Mouse (Mus musculus) embryonic facial prominence, embryonic 11.5 days (tissue): ENCODE data around the gene Rab14. TPM values are rescaled to one million over a fixed set of nuclear protein-coding genes. Genes with fewer than 3 reads are reported as not detected.

Experiments used
- ATAC-seq: fragments of 200-750 bp; cut with Nextera tagmentation; replicated peaks from 2 replicates; pipeline ENCODE4 v1.8.0; 2017; ENCODE audit warnings: low read depth; ENCODE audit not compliant: insufficient number of reproducible peaks, low FRiP score, low TSS enrichment
- DNase-seq: peaks from one replicate; pipeline ENCODE4 v3.0.0-alpha.2; 2015; ENCODE audit warnings: low spot score
- H3K27ac ChIP-seq: fragments of 300-500 bp; sonication (generic); replicated peaks from 2 replicates; pipeline ENCODE4 v1.5.1; 2014; ENCODE audit warnings: mild to moderate bottlenecking, low read depth, low read length, control low read depth
- H3K27me3 ChIP-seq: fragments of 300-500 bp; sonication (generic); 2 replicates; pipeline ENCODE4 v1.6.1; 2014; ENCODE audit warnings: mild to moderate bottlenecking, low read length, moderate library complexity, mixed read lengths; ENCODE audit not compliant: control insufficient read depth, insufficient read depth
- H3K36me3 ChIP-seq: fragments of 300-500 bp; sonication (generic); replicated peaks from 2 replicates; pipeline ENCODE4 v1.6.1; 2014; ENCODE audit warnings: low read depth, mild to moderate bottlenecking, low read length, moderate library complexity, mixed read lengths; ENCODE audit not compliant: control insufficient read depth, insufficient read depth
- H3K4me1 ChIP-seq: fragments of 300-500 bp; sonication (generic); 2 replicates; pipeline ENCODE4 v1.6.1; 2014; ENCODE audit warnings: low read length, mixed read lengths; ENCODE audit not compliant: control insufficient read depth, insufficient read depth
- H3K4me2 ChIP-seq: fragments of 300-500 bp; sonication (generic); 2 replicates; pipeline ENCODE4 v1.6.1; 2014; ENCODE audit warnings: low read depth, mild to moderate bottlenecking, control low read depth, low read length, moderate library complexity
- H3K4me3 ChIP-seq: fragments of 300-500 bp; sonication (generic); 2 replicates; pipeline ENCODE4 v1.5.1; 2014; ENCODE audit warnings: low read depth, low read length, control low read depth
- H3K9ac ChIP-seq: fragments of 300-500 bp; sonication (generic); replicated peaks from 2 replicates; pipeline ENCODE4 v1.6.1; 2014; ENCODE audit warnings: mild to moderate bottlenecking, control low read depth, low read length
- H3K9me3 ChIP-seq: fragments of 300-500 bp; sonication (generic); replicated peaks from 2 replicates; pipeline ENCODE4 v1.6.1; 2016; ENCODE audit warnings: mild to moderate bottlenecking, low read length, inconsistent platforms, mixed read lengths; ENCODE audit not compliant: control insufficient read depth
- WGBS: fragments of 180-500 bp; shearing (Covaris S2); extraction: QIAGEN DNeasy Blood & Tissue Kit; methylation state at CpG from one replicate; pipeline ENCODE4 v1.1.7; 2014; 5-methylcytosine and 5-hydroxymethylcytosine counted together
- polyA plus RNA-seq: library from polyadenylated mRNA; unstranded; fragments of >200 nt; fragmentation: Nextera tagmentation; extraction: Ambion mirVana; gene quantifications from 2 replicates; pipeline ENCODE4 v1.2.1, GENCODE M21; 2014

The Rab14 gene
- polyA plus RNA-seq, 1 experiment from 2014 or later, result 246 TPM

DNA sequence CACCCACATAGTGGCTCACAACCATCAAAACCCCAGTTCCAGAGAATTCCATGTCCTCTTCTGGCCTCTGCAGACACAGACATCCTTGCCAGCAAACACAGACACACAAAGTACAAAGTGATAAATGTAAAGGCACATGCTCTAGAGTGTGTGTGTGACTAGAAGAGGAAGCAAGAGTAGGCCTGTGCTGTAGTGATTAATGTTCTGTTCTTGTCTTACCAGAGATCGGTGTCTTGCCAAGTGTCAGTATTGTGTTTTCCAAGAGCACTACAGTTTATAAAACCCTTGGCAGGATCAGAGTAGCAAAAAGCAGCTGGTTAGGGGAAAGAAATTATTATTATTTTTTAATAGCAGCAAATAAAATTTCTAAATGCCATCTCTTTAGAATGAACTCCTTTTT is 62.3 kb downstream of the Rab14 start:
- H3K27ac ChIP-seq, result no peak overlapping the region
- no peaks in the 10 kb centered on the region for H3K27me3 ChIP-seq
- ATAC-seq (no peak), DNase-seq (no peak)
- H3K9ac ChIP-seq, result no peak overlapping the region
- H3K4me1 ChIP-seq, result no peaks in the 10 kb centered on the region
- no peaks in the 10 kb centered on the region; the same call in 1 of the 2 replicates for H3K36me3 ChIP-seq
- H3K4me3 ChIP-seq, result no peak overlapping the region
- WGBS, result 94% methylated on average over 1 of the region's 1 CpGs
- no peak overlapping the region for H3K4me2 ChIP-seq
- H3K9me3 ChIP-seq, result no peaks in the 10 kb centered on the region

DNA sequence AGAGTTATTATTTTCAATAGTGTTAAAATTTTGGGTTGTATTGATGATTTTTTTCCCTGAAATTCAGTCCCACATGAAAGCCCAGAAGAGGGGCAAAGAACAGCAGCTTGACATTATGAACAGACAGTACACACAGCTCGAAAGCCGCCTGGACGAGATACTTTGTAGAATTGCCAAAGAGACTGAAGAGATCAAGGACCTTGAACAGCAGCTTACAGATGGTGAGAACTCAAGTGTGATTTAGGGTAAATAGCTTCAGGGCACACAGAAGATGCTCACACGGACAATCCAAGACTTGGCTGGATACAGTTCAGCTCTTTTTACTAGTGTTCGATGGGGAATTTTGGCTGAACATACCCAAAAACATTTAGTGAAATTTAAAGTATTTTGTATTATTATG is 67.0 kb downstream of the Rab14 start:
- DNase-seq, result no peak
- no peak overlapping the region for H3K4me3 ChIP-seq
- WGBS, result 72% methylated on average over 5 of the region's 5 CpGs
- no peak overlapping the region for H3K4me2 ChIP-seq
- H3K36me3 ChIP-seq, result no peaks in the 10 kb centered on the region; the same call in 1 of the 2 replicates
- no peak overlapping the region for H3K9ac ChIP-seq
- H3K9me3 ChIP-seq, result no peaks in the 10 kb centered on the region
- no peaks in the 10 kb centered on the region; the same call in 1 of the 2 replicates for H3K4me1 ChIP-seq
- ATAC-seq, result no peak
- H3K27ac ChIP-seq, result no peak overlapping the region
- no peaks in the 10 kb centered on the region for H3K27me3 ChIP-seq

DNA sequence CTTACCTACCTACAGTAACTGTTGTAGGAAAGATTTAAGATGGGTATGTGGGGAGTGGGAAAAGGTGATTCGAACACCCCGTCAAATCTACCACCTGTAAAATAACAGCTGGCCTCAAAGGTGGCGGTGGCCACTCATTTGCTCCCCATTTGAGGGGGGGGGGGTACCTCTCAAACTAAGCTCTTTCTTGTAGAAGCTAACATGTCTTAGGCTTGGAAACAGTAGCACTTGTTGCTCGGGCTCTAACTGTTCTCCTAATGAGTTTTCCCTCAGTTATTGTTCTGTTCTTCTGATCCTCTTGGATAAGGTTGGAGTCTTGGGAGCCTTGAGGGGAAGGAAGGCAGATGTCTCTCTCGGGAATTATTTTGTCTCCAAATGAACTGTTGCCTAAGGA is 68.3 kb downstream of the Rab14 start:
- Histone ChIP-seq H3K4me3 (peak overlapping the region; percentile 45), H3K27me3 (no peaks in the 10 kb centered on the region), H3K4me1 (no peaks in the 10 kb centered on the region; the same call in 1 of the 2 replicates), H3K9ac (peak overlapping the region; percentile 60), H3K27ac (no peak overlapping the region; the same call in 1 of the 2 replicates), H3K9me3 (no peaks in the 10 kb centered on the region), H3K36me3 (no peaks in the 10 kb centered on the region; the same call in 1 of the 2 replicates), H3K4me2 (peak overlapping the region; percentile 61)
- 6% methylated on average over 5 of the region's 5 CpGs for WGBS
- DNase-seq (peak; percentile 12), ATAC-seq (no peak)

DNA sequence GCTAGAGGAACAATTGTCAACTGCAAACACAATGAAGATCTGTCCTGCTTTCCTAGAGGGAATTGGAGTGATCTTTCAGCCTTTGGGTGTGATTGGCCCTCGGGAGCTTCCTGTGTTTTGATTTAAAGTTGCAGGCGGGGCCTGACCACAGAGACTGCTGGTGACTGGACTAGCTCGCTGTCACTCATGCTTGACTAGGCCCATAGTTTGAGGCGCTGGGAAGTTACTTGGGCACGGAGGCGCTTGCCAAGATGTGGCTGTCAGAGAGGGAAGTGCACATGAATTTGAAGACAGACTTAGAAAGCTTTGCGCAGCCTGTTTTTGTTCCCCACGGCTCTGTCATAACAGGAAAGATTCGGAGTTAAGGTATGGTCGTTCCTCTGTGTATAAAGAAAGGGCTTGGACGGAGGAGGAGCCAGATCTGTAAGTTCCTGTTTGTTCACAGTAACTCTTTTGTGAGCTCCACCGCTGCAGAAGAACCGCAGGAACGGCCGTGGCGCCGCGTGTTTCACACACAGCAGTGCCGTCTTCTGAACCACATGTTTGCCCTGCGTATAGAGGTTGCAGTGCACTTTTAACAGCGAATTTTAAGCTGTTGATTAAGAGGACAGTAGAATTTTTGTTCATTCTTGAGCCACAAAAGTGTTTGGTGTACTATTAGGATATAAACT is 68.8 kb downstream of the Rab14 start:
- H3K27me3 ChIP-seq, result no peaks in the 10 kb centered on the region
- ATAC-seq (peak; percentile 98), DNase-seq (peak; percentile 96)
- no peaks in the 10 kb centered on the region for H3K9me3 ChIP-seq
- H3K27ac ChIP-seq, result peak overlapping the region; percentile 70; the same call in 1 of the 2 replicates
- H3K4me2 ChIP-seq, result peak overlapping the region; percentile 61
- H3K4me1 ChIP-seq, result no peaks in the 10 kb centered on the region; the same call in 1 of the 2 replicates
- no peaks in the 10 kb centered on the region for H3K36me3 ChIP-seq
- under 1% methylated on average over 21 of the region's 21 CpGs for WGBS
- H3K4me3 ChIP-seq, result peak overlapping the region; percentile 45
- H3K9ac ChIP-seq, result peak overlapping the region; percentile 60

DNA sequence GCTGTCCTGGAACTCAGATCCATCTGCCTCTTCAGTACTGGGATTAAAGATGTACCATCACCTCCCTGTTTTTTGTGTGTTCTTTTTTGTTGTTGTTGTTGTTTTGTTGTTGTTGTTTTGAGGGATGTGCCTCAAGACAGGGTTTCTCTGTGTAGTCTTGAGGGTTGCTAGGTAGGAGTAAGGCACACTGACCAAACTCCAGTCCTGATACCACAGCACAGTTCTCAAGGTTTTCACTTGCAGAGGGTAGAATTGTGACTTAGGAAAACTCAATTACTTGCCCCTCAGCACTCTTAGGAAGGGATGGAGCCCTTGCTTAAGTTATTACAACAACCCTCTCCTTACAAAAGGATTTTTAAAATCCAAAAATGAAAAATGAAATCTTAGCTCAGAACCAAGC is 69.4 kb downstream of the Rab14 start:
- no peak for DNase-seq
- Histone ChIP-seq H3K27me3 (no peaks in the 10 kb centered on the region), H3K4me1 (no peaks in the 10 kb centered on the region; the same call in 1 of the 2 replicates), H3K27ac (no peak overlapping the region), H3K36me3 (no peaks in the 10 kb centered on the region), H3K9ac (no peak overlapping the region), H3K4me3 (0 out of 2 replicates have a peak overlapping the region, but pooled peaks have one; percentile 45), H3K9me3 (no peaks in the 10 kb centered on the region), H3K4me2 (no peak overlapping the region; the same call in 1 of the 2 replicates)
- ATAC-seq, result no peak

Other genes with a start within 250 kb of the Rab14 start
- 0.35 and 1.1 TPM in 2 replicates for gene Traf1, start 239.3 kb downstream of the Rab14 start, polyA plus RNA-seq
- gene Hc, start 139.7 kb downstream of the Rab14 start, polyA plus RNA-seq, result 0.38 TPM in 1 of 2 replicates, not detected in the other
- gene AI182371, start 99.6 kb downstream of the Rab14 start, polyA plus RNA-seq, result 0.13 TPM in 1 of 2 replicates, not detected in the other
- gene Cntrl, start 91.6 kb downstream of the Rab14 start, polyA plus RNA-seq, result 31.3 and 32.7 TPM in 2 replicates
- gene Gsn, start 55.3 kb upstream of the Rab14 start, polyA plus RNA-seq, result 50.1 and 51.7 TPM in 2 replicates
- 22.7 and 23.1 TPM in 2 replicates for gene Stom, start 135.9 kb upstream of the Rab14 start, polyA plus RNA-seq
- not detected in 2 replicates for gene 4930568D16Rik, start 166.6 kb upstream of the Rab14 start, polyA plus RNA-seq
- not detected in 2 replicates for gene 4930402F06Rik, start 196.1 kb upstream of the Rab14 start, polyA plus RNA-seq